Mouse (Mus musculus) frontal cortex, postnatal 25 days (tissue): ENCODE measurements at regions not wholly inside any gene's neighbourhood (a gene's known extent, or its start where the extent isn't known, plus 50 kb on each side); places are given as distances from the start of the nearest gene placed in this dataset.
A peak's percentile ranks its signal among the peaks of the same experiment; 100 is the strongest.
"Not testable (repeated sequence)": the region's sequence is repeated elsewhere in the genome, so short reads cannot be mapped to it uniquely, and the experiment has no call there.

Source experiments
- DNase-seq, 2 experiments: peaks; one replicate each; pipeline ENCODE4 v3.0.0; 2022; ENCODE audit warnings: low spot score in 2 of 2

GRCm38 (mm10) chr3:21935571-21936261 is 140.7 kb upstream of the Tbl1xr1 start:
- DNase-seq, result peak; percentile 85 to 87

DNA sequence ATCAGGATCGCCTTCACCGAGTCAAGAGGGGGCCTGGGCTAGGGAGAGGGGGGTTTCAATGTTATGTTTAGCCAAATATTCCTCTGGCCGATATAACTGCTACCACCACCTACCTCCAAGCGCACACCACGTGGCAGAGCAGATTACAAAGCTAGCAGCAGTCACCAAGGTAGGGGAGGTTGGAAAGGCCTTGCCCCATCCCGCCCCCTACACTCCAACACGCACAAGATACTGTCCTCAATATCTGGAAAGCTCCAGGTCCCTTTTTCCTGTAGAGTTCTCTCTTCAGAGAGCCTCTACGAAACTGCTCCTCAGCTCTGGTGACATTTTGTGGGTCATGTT is 140.2 kb upstream of the Tbl1xr1 start:
- no peak for DNase-seq

GRCm38 (mm10) chr3:21936616-21937015 is 139.8 kb upstream of the Tbl1xr1 start:
- no peak for DNase-seq

DNA sequence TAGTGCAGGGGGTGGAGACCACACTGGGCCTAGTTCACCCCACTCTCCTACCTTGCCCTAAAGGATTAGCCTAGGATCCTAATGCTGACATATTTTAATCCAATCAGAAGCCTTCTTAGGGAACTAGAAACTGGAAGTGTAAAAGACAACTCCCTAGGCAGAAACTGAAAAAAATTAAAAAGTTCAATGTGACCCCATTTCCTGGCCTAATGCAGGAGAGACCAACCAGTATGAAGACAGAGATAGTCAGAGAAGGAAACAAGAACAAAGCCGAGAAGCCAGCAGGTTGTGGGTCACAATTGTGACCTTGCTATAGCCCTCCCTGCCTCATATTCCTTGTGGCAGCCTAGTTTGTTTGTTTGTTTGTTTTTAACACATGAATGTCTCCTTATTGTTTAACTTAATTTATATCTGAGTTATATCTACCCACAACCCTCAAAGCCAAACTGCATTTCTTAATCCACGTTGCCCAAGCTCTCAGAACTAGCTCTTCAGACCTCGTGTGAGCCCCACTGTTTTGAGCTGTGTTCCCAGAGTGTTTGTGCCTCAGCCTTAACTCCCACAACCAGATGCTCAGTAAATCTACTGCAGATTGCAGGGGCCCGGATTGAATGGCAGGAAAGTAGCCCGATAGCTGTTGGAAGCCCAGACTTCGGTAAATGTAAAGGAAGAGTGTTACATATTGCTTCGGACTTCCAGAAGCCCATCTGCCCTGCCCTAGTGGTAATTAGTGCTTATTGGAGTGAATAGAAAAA is 139.0 kb upstream of the Tbl1xr1 start:
- peak in 1 of 2 experiments; percentile 28 for DNase-seq

DNA sequence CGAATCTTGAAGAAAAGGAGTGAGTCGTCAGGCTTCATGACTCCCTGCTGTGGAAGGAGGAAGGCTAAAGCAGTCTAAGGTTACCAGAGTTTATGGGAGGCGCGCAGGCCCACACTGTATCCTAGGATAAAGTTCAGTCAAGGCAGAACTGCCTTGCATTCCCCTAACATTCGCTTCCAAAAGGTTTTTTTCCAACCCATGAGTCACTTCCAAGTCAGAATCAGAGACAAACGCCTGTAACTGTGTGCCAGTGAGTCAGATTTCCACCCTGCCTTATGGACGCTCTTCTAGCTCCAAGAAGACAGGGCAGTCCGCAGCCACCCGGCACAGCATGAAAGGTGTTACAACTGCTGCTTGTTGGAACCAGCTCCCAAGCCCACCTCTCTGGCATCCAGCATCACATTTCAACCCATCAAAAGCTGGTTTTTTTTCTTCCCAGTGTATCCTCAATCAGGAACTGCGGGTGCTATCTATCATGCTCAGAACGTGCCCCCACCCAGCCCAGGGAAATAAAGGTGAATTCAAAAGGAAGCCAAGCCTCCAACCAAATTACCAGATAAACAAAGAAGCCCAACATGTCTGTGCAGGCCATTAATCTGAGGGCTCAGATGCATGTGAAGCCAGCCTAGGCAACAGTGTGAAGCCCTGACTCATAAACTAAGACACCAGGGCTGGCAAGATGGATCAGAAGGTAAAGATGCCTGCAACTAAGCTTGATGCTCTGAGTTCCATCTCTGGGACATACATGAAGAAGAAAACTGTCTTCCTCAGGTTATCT is 138.2 kb upstream of the Tbl1xr1 start:
- DNase-seq, result peak; percentile 10 to 34

DNA sequence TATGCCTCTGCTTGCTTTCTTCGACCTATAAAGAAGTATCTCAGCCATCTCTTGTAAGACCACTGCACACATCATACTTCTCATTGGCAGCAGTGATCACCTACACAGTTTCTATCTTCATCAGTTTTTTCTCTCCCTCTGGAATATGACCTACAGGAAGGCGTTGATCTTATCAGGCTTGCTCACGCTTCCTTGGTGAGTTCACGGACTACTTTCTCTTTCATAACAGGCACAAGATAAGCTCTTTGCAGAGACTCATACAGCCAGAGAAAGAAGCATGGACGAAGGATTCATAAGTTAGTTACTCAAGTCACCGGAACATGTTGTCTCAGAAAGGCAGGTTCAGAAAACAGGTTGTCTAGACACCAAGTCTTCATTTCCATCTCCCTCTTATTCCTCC is 136.7 kb upstream of the Tbl1xr1 start:
- no peak for DNase-seq

DNA sequence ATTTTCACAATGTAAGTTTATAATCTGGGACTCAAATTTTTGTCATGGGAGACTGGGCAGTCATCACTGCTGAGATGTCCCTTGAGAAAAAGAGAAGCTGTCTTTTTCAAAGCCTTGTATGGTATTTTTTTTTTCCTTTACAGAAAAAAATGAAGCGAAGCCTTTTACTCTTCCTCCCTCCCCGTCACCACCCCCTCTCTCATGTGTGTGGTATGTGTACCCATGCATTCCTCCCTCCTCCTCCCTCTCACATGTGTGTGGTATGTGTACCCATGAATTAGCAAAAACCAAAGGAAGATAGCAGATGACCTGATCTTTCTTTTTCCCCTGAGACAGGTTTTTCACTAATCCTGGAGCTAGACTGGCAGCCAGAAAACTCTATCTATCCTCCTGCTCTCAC is 134.9 kb upstream of the Tbl1xr1 start:
- DNase-seq, result no peak

DNA sequence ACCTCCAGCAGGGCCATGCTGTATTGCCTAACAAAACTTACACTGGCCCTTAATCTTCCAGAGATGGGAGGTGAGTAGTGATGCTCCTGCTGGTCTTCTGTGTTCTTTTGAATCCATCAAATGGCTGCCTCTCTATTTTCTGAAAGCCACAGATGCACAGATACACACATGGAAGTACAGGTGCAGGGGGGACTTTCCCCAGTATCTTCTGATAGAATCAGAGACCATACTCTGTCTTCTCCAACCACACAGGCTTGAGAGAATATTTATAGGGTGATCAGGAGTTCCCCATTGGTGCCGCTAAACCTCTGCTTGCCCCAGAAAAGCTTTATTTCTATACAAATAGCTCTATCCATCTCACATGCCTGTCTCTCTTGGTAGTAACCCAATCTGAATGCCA is 133.5 kb upstream of the Tbl1xr1 start:
- no peak for DNase-seq

DNA sequence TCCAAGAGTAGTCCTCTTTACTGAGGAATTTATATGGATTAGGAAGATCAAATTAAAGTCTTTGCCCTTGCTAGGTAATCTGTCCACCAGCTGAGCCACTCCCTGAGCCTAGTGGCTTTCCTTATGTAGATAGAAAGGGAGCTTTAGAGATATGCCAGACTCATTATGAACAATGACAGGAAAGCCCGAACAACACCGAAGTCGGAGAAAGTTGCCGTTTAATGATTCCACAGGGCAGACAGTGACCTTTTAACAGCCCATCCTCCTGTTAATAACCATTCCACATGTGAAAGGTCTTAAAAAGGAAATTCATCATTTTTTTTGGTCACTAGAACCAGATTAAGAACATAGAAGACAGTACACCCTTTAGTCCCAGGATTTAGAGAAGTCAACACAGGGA is 130.7 kb upstream of the Tbl1xr1 start:
- DNase-seq, result no peak

GRCm38 (mm10) chr3:21947320-21948073 is 129.0 kb upstream of the Tbl1xr1 start:
- DNase-seq, result no peak

- DNase-seq, result no peak
Measured at GRCm38 (mm10) chr3:21948074-21948659, 128.3 kb upstream of the Tbl1xr1 start.

DNA sequence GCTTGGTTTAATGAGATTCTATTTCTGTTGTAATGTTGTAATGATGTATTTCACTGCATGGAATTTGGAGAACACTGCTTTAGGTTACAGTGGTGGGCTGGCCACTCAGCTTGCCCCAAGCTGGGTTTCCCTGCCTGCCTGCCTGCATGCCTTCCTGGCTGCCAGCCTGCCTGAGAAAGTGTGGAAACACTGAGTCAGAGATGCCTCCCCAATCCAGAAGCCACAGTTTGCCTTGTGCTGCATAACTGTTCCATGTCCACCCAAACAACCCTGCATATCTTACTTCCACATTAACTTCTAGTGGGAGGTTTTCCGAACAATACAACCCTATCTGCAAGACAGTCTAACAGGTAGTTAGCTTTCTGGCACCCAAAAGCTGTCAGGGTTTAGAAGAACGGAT is 127.0 kb upstream of the Tbl1xr1 start:
- no peak for DNase-seq

DNA sequence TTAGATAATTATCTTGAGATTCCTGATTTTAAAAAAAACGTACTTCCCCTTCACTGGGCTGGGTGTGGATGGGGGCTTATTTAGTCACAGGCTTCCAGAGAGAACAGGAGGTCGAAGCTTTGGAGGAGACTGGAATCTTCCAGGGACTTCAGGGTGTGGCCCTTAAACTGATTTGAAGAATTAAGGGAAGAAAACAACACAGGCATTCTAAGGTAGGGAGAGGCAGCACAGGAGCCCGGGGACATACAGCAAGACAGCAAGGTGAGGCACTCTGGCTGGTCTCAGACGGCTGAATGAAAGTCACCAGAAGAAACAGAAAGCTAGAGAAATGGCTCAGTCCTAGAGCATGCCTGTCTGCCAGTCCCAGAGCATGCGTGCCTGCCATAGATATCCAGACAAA is 125.9 kb upstream of the Tbl1xr1 start:
- DNase-seq, result no peak

DNA sequence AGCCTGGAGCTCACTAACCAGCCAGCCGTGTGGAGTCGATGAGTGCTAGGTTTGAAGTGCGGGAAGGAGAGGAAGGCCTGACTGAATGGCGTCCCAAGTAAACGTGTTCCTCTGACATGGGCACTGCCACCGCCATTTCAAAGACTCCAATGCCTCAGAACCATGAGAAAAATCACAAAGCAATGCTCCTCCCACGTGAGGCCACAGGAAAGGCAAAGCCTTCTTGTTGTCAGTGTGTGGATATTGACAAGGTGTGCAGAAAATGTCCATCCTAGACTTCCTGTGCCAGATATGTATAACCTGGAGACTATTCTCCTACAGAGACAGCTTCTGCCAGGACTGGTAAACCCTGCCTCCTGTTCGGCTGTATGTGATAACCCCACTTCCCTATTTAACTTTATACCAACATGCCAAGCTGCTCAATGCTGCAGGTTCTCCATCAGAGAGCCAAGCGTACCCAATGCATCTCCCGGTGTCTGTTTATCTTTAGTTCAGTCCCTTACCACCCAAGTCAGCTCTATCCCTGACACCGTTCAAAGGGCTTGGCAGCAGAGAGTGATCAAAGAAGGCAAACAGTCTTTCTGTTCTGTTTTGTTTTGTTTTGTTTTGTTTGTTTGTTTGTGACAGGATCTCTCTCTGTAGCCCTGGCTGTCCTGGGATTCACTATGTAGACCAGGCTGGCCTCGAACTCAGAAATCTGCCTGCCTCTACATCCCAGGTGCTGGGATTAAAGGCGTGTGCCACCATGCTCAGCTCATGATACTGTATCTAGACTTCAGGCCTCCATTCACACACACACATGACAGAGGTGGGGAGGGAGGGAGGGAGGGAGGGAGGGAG is 124.8 kb upstream of the Tbl1xr1 start:
- DNase-seq, result no peak

- no peak for DNase-seq
Measured at GRCm38 (mm10) chr3:21952695-21953415, 123.6 kb upstream of the Tbl1xr1 start.

DNA sequence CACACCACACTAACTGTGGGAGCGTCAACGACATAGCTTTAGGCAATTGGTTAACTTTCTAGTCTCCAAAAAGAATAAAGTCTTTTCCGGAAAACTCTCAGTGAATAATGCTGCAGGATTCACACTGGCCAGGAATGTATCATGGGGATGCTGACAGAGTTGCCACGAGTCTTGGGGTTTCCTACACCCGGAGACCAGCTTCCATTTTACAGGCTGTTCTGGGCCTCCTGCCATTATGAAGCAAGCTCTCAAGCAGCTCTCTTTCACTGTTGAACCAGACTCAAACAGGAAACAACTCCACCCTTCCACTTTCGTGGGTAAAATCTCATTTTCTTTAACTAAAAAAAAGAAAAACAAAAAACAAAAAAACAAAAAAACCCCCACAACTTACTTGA is 123.0 kb upstream of the Tbl1xr1 start:
- no peak for DNase-seq

GRCm38 (mm10) chr3:21955681-21956080 is 120.8 kb upstream of the Tbl1xr1 start:
- no peak for DNase-seq

GRCm38 (mm10) chr3:21957105-21957504 is 119.3 kb upstream of the Tbl1xr1 start:
- DNase-seq, result not testable (repeated sequence)

DNA sequence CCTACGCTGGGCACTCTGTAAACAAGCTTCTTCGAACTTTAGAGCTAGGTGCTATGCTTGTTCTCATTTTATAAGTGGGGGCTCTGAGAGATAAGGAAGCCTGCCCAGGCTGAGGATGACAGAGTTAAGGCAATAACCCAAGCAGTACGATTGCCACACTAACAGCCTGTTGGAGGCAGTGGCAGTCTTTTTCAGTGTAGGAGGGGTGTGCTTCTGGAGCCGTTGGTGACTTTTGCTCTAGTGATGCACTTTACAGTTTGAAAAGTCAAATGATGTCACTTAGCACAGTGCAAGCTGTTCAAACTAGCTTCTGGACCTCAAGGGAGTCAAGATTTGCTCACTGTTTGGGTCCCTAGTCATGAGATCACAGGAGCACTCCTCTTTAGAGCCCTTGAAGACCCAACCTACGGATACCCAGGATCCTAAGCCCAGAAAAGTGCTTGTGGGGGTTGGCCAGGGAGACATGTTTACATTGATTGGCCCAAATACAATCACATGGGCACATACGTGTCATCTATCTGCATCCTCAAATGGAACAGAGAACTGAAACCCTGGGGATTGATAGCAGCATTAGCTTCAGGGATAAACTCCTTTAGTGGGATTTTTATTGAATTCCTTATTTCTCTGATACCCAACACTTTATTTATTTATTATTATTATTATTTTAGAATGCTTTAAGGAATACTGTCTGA is 117.7 kb upstream of the Tbl1xr1 start:
- DNase-seq, result no peak
